Mouse (Mus musculus) heart, embryonic 10.5 days (tissue): ENCODE measurements around the gene Ccdc125. TPM values are rescaled to one million over a fixed set of nuclear protein-coding genes. Genes with fewer than 3 reads are reported as not detected.

ENCODE experiments used
- polyA plus RNA-seq: library from polyadenylated mRNA; unstranded; fragments of >200 nt; fragmentation: Nextera tagmentation; extraction: Ambion mirVana; gene quantifications from 2 replicates; pipeline ENCODE4 v1.2.1, GENCODE M21; 2016

The Ccdc125 gene
- polyA plus RNA-seq, 1 experiment from 2014 or later = 5.8 TPM

Other genes starting within 250 kb of the Ccdc125 start
- not detected in 2 replicates for gene Naip1, start 216.8 kb upstream of the Ccdc125 start, polyA plus RNA-seq
- gene Gtf2h2, start 177.1 kb upstream of the Ccdc125 start, polyA plus RNA-seq = 58.9 and 73.5 TPM in 2 replicates
- gene Ocln, start 117.0 kb upstream of the Ccdc125 start, polyA plus RNA-seq = 1.7 and 4.8 TPM in 2 replicates
- 3.7 and 5.3 TPM in 2 replicates for gene Marveld2, start 52.7 kb upstream of the Ccdc125 start, polyA plus RNA-seq
- gene Ak6, start 18.7 kb upstream of the Ccdc125 start, polyA plus RNA-seq = 271 and 304 TPM in 2 replicates
- 24.1 and 25.6 TPM in 2 replicates for gene Rad17, start 18.7 kb upstream of the Ccdc125 start, polyA plus RNA-seq
- gene Taf9, start 18.1 kb upstream of the Ccdc125 start, polyA plus RNA-seq = 12.4 and 12.8 TPM in 2 replicates
- gene Cdk7, start 61.2 kb downstream of the Ccdc125 start, polyA plus RNA-seq = 86.2 and 106 TPM in 2 replicates
- gene Mrps36, start 74.9 kb downstream of the Ccdc125 start, polyA plus RNA-seq = 202 and 238 TPM in 2 replicates
- 28.9 and 38.1 TPM in 2 replicates for gene Cenph, start 106.2 kb downstream of the Ccdc125 start, polyA plus RNA-seq
- gene Ccnb1, start 116.9 kb downstream of the Ccdc125 start, polyA plus RNA-seq = 295 and 306 TPM in 2 replicates
- 39.0 and 45.6 TPM in 2 replicates for gene Slc30a5, start 163.7 kb downstream of the Ccdc125 start, polyA plus RNA-seq